Mouse (Mus musculus) urinary bladder, postnatal 4 days (tissue): Measurements from ENCODE around the gene Rpf2.

Source experiments
- DNase-seq, 2 experiments: peaks; one replicate each; pipeline ENCODE4 v3.0.0; 2021 to 2022; ENCODE audit warnings: low spot score in 2 of 2

Rpf2 gene

GRCm38 (mm10) chr10:40249625-40250024 is 2.8 kb upstream of the Rpf2 start:
- DNase-seq: no peak

- DNase-seq: no peak
These were observed 405 bp upstream of the Rpf2 start for GRCm38 (mm10) chr10:40247166-40247716.

- no peak for DNase-seq
These were observed 9.0 kb downstream of the Rpf2 start for GRCm38 (mm10) chr10:40237826-40238225.

- no peak for DNase-seq
These were observed 13.6 kb downstream of the Rpf2 start for GRCm38 (mm10) chr10:40233241-40233640.

GRCm38 (mm10) chr10:40232442-40232841 is 14.4 kb downstream of the Rpf2 start:
- DNase-seq: no peak

GRCm38 (mm10) chr10:40229725-40230124 is 17.1 kb downstream of the Rpf2 start:
- DNase-seq: no peak

GRCm38 (mm10) chr10:40227660-40228303 is 19.1 kb downstream of the Rpf2 start:
- no peak for DNase-seq

- no peak for DNase-seq
These were observed 28.0 kb downstream of the Rpf2 start for GRCm38 (mm10) chr10:40218874-40219273.

GRCm38 (mm10) chr10:40212443-40213169 is 34.2 kb downstream of the Rpf2 start:
- DNase-seq: peak; percentile 81 to 91

GRCm38 (mm10) chr10:40195001-40195400 is 51.8 kb downstream of the Rpf2 start:
- DNase-seq: no peak

- DNase-seq: no peak
These were observed 54.6 kb downstream of the Rpf2 start for GRCm38 (mm10) chr10:40192010-40192935.

- DNase-seq: no peak
These were observed 55.4 kb downstream of the Rpf2 start for GRCm38 (mm10) chr10:40191338-40191979.

- no peak for DNase-seq
These were observed 56.0 kb downstream of the Rpf2 start for GRCm38 (mm10) chr10:40190871-40191270.

GRCm38 (mm10) chr10:40189689-40190088 is 57.1 kb downstream of the Rpf2 start:
- DNase-seq: no peak

GRCm38 (mm10) chr10:40188831-40189230 is 58.0 kb downstream of the Rpf2 start:
- DNase-seq: no peak

GRCm38 (mm10) chr10:40185956-40186355 is 60.9 kb downstream of the Rpf2 start:
- DNase-seq: no peak

GRCm38 (mm10) chr10:40180011-40180410 is 66.8 kb downstream of the Rpf2 start:
- no peak for DNase-seq

- DNase-seq: no peak
These were observed 67.7 kb downstream of the Rpf2 start for GRCm38 (mm10) chr10:40179142-40179541.

- no peak for DNase-seq
These were observed 69.4 kb downstream of the Rpf2 start for GRCm38 (mm10) chr10:40177323-40177962.
